Mouse (Mus musculus) urinary bladder, adult 18-20 months (tissue): ENCODE results near the gene Abcc9.

Experiments
- DNase-seq, 2 experiments: peaks; one replicate each; pipeline ENCODE4 v3.0.0; 2022; ENCODE audit warnings: low spot score in 2 of 2, mixed read lengths in 2 of 2

Gene Abcc9

DNA sequence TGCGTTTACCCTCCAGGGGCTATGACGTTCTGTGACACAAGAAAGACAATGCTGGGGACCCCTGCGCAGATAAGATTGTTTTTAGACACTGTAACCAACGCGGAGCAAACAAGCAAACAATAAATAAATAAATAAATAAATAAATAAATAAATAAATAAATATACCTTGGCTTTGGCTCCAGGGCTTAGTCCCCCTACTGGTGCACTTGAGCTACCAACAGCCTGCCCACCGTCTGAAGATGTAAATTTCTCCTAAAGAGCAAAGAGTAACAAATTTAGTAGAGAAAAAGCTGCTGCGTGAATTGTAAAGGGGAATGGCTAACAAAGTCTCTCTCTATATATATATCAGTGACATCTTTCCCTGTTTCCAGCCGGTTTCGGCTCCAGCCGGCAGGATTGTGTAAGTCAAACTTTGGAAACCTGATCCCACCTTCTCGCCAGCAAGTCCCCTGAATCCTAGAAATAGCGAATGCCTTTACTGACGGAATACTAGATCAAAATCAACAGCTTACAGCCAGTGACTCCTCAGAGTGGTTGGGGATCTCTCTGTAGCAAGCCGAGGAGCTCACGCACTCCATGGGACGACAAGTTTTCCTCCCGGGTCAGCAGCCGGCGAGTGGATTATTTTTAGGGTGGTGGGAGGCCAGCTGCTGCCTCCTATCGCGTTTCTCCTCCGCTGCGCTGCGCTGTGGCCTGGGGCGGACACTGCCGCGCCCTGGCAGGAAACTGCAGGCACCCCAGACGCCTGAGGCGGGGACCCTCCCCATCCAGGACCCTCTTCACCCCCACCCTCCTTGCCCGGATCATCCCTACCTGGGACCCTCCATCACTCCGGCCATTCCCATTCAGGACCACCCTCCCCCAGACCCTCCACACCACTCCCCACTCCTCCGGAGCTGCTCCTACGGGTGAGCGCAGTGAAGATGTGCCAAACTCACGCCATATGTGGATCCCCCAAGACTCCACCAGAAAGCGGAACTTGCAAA is at the start of gene Abcc9:
Gene Abcc9, minus strand, starts transcription at position 664 of the 986 bp plus-strand sequence.
- DNase-seq: no peak

- no peak for DNase-seq
These were observed 49.2 kb upstream of the Abcc9 start for GRCm38 (mm10) chr6:142751365-142751764.

DNA sequence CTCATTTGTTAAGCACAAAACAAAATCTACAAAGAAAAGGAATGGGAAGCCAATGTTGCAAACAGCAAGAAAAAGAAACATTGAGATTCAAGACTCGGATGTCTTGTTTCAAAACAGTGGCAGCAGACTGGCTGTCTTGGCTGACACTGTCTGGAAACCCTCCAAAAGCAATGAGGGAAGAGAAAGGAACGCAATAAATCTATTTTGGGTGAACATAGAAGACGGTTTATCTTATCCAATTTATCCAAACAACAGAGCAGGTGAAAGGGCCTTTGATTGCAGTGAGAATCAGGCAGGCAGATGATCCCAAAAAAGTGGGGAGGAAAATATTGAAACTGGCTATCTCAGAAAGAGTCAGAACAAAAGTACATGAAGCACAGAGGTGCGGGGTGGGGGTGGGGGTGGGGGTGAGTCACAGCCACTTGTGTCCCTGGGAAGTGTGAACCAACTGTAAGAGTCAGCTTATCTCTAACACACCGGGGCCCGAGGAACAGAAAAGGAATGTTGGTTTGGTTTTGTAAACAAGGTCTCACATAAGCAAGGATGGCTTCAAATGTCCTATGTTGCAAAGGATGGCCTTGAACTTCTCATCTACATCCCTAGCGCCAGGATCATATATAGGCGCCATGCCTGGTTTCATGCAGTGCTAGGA is 46.1 kb upstream of the Abcc9 start:
- DNase-seq: no peak

GRCm38 (mm10) chr6:142747165-142747564 is 45.0 kb upstream of the Abcc9 start:
- DNase-seq: no peak

DNA sequence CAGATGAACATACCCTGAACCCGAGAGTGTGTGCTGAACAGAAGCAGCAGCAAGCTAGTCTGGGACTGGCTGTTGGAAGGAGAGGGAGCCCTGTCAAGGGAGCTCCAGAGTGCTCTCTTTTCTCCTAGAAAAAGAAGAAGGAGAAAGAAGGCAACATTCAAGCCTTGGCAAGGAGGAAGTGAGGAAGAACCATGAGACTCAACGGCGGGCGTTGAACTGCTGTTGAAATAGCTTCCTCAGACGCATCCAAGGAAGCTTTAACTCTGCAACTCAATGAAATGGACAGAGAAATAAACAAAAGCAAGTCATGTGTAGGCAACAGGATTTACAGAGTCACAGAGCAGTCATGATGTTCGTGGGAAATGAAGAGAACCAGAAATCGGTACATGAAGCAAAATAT is 44.6 kb upstream of the Abcc9 start:
- DNase-seq: peak in 1 of 2 experiments; percentile 10

DNA sequence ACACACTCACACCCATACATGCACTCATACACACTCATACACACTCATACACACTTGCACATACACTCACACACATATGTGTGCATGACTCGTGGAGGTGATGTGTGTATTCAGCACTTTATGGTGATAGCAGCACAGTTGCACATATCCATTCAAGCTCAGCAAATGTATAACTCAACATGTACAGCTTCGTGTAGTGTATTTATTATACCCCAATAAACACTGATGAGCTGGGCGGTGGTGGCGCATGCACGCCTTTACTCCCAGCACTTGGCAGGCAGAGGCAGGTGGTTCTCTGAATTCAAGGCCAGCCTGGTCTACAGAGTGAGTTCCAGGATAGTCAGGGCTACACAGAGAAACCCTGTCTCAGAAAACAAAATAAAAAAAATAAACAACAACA is 43.4 kb upstream of the Abcc9 start:
- no peak for DNase-seq

GRCm38 (mm10) chr6:142743193-142743592 is 41.1 kb upstream of the Abcc9 start:
- DNase-seq: no peak

- DNase-seq: no peak
These were observed 39.6 kb upstream of the Abcc9 start for GRCm38 (mm10) chr6:142741763-142742162.

DNA sequence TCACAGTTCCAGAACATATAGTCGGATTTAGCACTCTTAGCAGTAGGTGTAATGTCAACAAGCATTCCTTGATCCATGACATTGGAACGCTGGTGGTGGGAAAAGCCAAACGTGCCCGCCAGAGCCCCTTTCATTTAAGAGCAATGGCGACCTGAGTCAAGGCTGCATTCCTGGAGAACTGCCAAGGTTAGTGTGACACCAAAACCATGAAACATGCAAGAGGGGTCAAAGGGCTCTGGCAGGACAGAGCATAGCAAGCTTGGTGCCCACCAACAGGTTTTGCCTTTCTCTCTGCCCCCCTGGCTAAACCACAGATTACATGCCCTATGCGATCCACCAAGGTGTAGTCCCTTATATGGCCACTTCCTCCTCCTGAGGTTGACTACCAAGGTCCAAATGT is 36.5 kb upstream of the Abcc9 start:
- no peak for DNase-seq

DNA sequence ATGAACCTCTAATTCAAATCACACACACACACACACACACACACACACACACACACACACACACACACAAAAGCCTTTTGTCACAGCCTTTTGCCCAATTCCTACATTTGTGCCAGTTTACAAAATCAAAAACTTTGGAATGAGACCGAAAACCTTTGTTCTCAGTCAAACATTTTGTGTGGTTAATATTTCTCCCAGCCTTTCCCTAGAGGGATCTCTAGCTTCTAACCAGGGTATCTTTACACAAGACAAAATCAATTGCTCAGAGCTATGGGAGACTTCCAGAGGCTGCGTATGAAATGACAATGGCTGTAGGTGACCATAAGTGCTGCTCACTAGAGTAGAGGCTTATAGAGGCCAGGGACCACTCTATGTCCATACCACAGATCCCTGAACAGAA is 36.1 kb upstream of the Abcc9 start:
- DNase-seq: no peak

GRCm38 (mm10) chr6:142735302-142736005 is 33.3 kb upstream of the Abcc9 start:
- no peak for DNase-seq

DNA sequence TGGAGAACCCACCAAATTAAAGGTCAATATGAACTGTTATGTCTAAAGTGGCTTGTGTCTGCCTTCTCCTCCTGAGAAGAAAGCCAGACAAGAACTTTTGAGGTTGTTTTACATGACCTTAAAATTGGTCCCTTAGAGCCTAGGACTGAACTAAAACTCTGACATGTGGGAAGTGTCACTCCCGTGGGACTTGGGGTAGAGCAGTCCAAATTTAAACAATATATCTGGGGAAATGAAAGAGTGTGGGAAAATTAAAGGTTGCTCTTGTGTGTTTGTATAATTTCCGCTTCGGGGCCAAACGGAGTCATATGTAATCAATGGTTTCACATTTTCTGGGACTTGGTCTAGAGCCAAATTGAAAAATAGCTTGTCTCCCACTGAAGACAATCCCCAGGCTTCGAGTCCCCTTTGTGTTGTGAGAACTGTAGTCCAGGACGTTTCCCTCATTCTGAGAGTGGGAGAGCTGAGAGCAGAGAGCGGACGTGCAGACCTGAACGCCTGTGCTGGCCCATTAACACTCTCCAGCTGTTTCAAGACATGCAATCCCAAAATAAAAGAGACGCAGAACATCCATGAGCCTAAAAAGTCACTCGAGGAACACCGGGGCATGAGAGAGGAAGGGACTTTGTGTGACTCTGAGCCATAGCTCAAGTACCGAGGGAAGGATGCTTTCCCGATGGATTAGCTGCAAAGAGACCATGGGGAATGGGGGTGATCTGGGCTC is 30.6 kb upstream of the Abcc9 start:
- DNase-seq: no peak

DNA sequence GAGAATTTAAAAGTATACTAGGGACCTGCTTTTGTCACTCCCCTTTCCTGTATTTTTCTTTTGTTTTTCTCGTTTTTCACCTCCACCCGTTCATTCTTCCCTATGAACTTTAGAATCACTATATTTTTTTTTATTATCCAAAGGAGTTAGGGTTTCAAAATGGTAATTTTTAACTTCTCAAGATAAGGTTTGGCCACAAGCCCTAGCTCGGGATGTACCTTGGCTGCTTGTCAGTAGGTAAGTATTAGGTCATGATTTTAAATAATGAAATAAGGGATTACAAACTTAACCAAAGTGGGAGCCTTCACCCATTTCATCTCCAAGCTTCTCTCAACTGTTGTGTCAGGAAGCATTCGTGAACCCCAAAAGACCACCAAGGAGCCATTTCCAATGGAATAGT is 23.9 kb upstream of the Abcc9 start:
- DNase-seq: no peak

DNA sequence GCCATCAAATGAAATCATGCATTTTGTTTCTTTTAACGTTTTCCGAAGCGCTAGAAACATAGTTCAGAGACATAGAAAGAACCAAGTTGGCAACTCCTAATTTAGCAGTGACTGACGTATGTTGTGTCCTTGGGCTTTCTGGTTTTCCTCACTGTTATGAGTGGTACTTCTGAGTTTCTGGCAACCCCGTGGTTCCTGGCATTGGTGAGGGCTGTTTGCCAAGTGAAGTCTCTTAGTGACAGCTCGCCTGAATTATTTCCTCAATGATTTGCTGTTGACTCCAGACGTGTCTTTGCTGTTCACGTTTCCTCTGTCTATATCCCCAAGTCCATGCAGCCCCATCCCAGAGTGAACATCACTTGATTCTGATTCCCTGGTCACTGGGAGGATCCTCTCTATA is 19.6 kb upstream of the Abcc9 start:
- no peak for DNase-seq

DNA sequence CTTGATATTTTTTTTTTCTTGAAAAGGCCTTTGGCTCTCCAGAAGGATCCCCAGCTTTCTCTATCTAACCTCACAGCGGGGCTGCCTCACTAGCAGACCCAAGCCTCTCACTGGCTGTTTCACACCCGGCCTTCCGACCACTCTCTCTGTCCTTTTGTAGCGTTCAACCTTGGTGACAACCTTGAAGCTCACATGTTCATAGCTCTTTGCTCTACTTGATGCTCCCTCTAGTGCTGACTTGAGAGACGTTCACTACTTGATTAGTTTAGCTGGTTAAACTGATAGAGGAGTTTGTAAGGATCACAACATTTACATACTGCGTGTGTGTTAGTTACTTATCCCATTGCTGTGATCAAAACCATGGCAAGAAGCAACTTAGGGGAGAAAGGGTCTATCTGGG is 18.5 kb upstream of the Abcc9 start:
- no peak for DNase-seq

DNA sequence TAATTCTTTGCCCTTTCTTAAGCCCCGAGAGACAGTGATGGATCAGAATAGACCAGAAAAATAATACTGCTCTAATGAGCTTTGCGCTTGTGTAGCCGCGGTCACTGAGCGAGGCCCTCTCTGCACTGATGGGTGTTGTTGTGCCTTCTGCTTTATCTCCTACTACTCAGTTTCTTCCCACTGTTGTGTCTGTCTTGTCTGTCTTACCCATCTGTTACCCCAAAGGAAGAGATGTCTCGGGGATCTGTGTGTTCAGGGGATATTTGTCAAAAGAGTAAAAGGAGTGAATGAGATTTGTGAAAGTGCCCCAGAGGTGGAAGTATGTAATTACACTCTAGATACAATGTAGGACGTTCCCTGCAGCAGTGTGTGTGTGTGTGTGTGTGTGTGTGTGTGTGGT is 16.1 kb upstream of the Abcc9 start:
- no peak for DNase-seq

DNA sequence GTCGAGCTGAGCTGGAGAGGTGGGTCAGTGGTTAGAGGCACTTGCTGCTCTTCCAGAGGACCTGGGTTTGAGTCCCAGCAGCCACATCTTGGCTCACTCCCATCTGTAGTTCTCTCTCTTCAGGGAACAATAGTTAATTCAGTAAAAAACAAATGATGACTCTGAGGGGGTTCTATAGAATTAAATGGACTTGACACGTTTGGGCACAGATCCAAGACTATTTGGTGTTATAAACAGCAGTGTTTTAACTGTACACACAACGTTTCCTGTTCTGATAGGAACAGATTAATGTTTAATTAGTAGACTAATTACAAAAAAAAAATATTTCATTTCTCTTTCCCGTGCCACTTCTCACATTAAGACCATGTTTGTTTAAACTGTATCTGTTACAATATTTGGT is 15.1 kb upstream of the Abcc9 start:
- DNase-seq: no peak

GRCm38 (mm10) chr6:142715026-142715425 is 12.9 kb upstream of the Abcc9 start:
- DNase-seq: peak in 1 of 2 experiments; percentile 22

DNA sequence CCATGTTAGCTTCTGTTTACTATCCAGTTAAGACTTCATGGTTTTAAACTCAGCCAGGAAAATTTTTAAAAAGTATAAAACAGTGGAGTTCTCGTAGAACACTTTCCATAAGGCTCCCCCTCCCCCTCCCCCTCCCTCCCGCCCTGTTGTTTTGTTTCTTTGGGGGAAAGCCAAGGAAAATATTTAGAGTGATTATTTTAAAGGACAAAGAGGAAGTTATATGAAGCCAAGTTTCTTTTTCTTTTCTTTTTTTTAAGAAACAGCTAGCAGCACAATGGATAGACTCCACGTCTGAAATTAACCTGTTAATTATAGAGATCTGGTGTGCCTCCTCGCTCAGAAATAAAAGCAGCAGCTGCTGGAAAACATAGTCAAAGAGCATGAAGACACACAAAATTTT is 9.0 kb upstream of the Abcc9 start:
- DNase-seq: no peak

GRCm38 (mm10) chr6:142710690-142711089 is 8.6 kb upstream of the Abcc9 start:
- no peak for DNase-seq

DNA sequence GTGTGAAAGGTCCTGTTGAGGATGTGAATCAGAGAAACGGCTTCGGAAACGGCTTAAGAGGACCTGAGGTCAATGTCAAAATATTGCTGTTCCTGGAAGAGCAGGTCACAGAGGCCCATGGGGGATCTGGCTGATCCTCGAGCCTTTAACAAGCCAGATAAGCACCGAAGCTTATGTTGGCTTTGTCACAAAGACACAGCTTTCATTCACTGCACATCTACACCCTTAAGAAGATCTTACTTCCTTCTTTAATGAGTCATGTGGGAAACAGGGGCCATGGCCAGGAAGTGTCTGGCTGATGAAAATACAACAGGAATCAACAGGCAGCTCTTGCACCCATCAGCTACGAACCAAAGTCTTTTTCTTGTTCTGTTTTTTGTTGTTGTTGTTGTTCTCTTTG is 6.3 kb upstream of the Abcc9 start:
- no peak for DNase-seq

- no peak for DNase-seq
These were observed 4.6 kb upstream of the Abcc9 start for GRCm38 (mm10) chr6:142706688-142707087.
